Mouse (Mus musculus) erythroblast, embryonic 14.5 days (primary cell): ENCODE measurements around the gene Adamts1. TPM values are rescaled to one million over a fixed set of nuclear protein-coding genes. Genes with fewer than 3 reads are reported as not detected.

ENCODE experiments used
- H3K27me3 ChIP-seq: 2 replicates; pipeline ENCODE4 v1.6.1; 2012; ENCODE audit warnings: inconsistent platforms; ENCODE audit not compliant: control insufficient read depth
- H3K36me3 ChIP-seq: 2 replicates; pipeline ENCODE4 v1.6.1; 2012; ENCODE audit warnings: mild to moderate bottlenecking, inconsistent platforms; ENCODE audit not compliant: control insufficient read depth
- H3K4me1 ChIP-seq: 2 replicates; pipeline ENCODE4 v1.6.1; 2012; ENCODE audit warnings: inconsistent platforms; ENCODE audit not compliant: control insufficient read depth
- H3K4me3 ChIP-seq: replicated peaks from 2 replicates; pipeline ENCODE3; 2012; ENCODE audit warnings: moderate library complexity, mild to moderate bottlenecking, inconsistent platforms
- H3K9me3 ChIP-seq: 2 replicates; pipeline ENCODE4 v1.6.1; 2012; ENCODE audit warnings: low read length, inconsistent platforms, mixed read lengths; ENCODE audit not compliant: control insufficient read depth
- GATA1 ChIP-seq: IDR thresholded peaks from 2 replicates; pipeline ENCODE4 v1.6.1; 2012; ENCODE audit warnings: low read length, inconsistent platforms, mixed read lengths
- TAL1 ChIP-seq: IDR thresholded peaks from 3 replicates; pipeline ENCODE4 v1.6.1; 2012; ENCODE audit warnings: low read length, inconsistent platforms, mixed read lengths
- polyA plus RNA-seq: library from polyadenylated mRNA; stranded (reverse); fragments of >175 nt; gene quantifications from 2 replicates; pipeline ENCODE4 v1.2.3, GENCODE M21; 2012

The Adamts1 gene
- polyA plus RNA-seq, 1 experiment = not detected

GRCm38 (mm10) chr16:85801971-85802811 lies 722 bp downstream of the Adamts1 start:
- H3K4me1 ChIP-seq = no peaks in the 10 kb centered on the region
- no peaks in the 10 kb centered on the region; the same call in 1 of the 2 replicates for H3K36me3 ChIP-seq
- no peaks in the 10 kb centered on the region; the same call in 1 of the 2 replicates for H3K9me3 ChIP-seq
- no peak for TF ChIP-seq TAL1
- TF ChIP-seq GATA1 = no peak
- peak overlapping the region; percentile 49 for H3K4me3 ChIP-seq
- H3K27me3 ChIP-seq = peaks cover 34% of the 10 kb centered on the region

- TF ChIP-seq TAL1 (no peak), GATA1 (no peak)
- H3K4me3 ChIP-seq = peak overlapping the region; percentile 49
These were observed 1.7 kb downstream of the Adamts1 start for GRCm38 (mm10) chr16:85801252-85801651.

GRCm38 (mm10) chr16:85800691-85801090 lies 2.2 kb downstream of the Adamts1 start:
- H3K4me1 ChIP-seq = no peaks in the 10 kb centered on the region
- peak overlapping the region; percentile 7 for H3K4me3 ChIP-seq
- TF ChIP-seq TAL1 (no peak), GATA1 (no peak)
- H3K36me3 ChIP-seq = no peaks in the 10 kb centered on the region; the same call in 1 of the 2 replicates
- peaks cover 34% of the 10 kb centered on the region for H3K27me3 ChIP-seq
- no peaks in the 10 kb centered on the region; the same call in 1 of the 2 replicates for H3K9me3 ChIP-seq

More at GRCm38 (mm10) chr16:85801252-85801651, 1.7 kb downstream of the Adamts1 start:
- no peaks in the 10 kb centered on the region for H3K4me1 ChIP-seq
- H3K9me3 ChIP-seq = no peaks in the 10 kb centered on the region; the same call in 1 of the 2 replicates
- no peaks in the 10 kb centered on the region; the same call in 1 of the 2 replicates for H3K36me3 ChIP-seq
- H3K27me3 ChIP-seq = peaks cover 34% of the 10 kb centered on the region

- no peaks in the 10 kb centered on the region for H3K4me1 ChIP-seq
- no peaks in the 10 kb centered on the region; the same call in 1 of the 2 replicates for H3K9me3 ChIP-seq
- no peak for TF ChIP-seq GATA1
- TF ChIP-seq TAL1 = no peak
- H3K36me3 ChIP-seq = no peaks in the 10 kb centered on the region; the same call in 1 of the 2 replicates
- peaks cover 34% of the 10 kb centered on the region for H3K27me3 ChIP-seq
- no peak overlapping the region for H3K4me3 ChIP-seq
These were observed 2.9 kb downstream of the Adamts1 start for GRCm38 (mm10) chr16:85799971-85800370.

- Histone ChIP-seq H3K36me3 (no peaks in the 10 kb centered on the region; the same call in 1 of the 2 replicates), H3K4me3 (no peak overlapping the region), H3K9me3 (no peaks in the 10 kb centered on the region; the same call in 1 of the 2 replicates), H3K4me1 (no peaks in the 10 kb centered on the region), H3K27me3 (peaks cover 28% of the 10 kb centered on the region)
- TF ChIP-seq TAL1 (no peak), GATA1 (no peak)
These were observed 4.6 kb downstream of the Adamts1 start for GRCm38 (mm10) chr16:85798334-85798733.

GRCm38 (mm10) chr16:85797161-85797560 lies 5.8 kb downstream of the Adamts1 start:
- no peak for TF ChIP-seq GATA1
- TF ChIP-seq TAL1 = no peak
- no peaks in the 10 kb centered on the region; the same call in 1 of the 2 replicates for H3K9me3 ChIP-seq
- H3K36me3 ChIP-seq = no peaks in the 10 kb centered on the region; the same call in 1 of the 2 replicates
- H3K27me3 ChIP-seq = peaks cover 16% of the 10 kb centered on the region
- H3K4me1 ChIP-seq = no peaks in the 10 kb centered on the region
- H3K4me3 ChIP-seq = no peak overlapping the region

GRCm38 (mm10) chr16:85795731-85796130 lies 7.2 kb downstream of the Adamts1 start:
- no peaks in the 10 kb centered on the region; the same call in 1 of the 2 replicates for H3K9me3 ChIP-seq
- peaks cover 2% of the 10 kb centered on the region for H3K27me3 ChIP-seq
- no peaks in the 10 kb centered on the region for H3K4me1 ChIP-seq
- no peak overlapping the region for H3K4me3 ChIP-seq
- TF ChIP-seq GATA1 (no peak), TAL1 (no peak)
- H3K36me3 ChIP-seq = no peaks in the 10 kb centered on the region; the same call in 1 of the 2 replicates

GRCm38 (mm10) chr16:85793166-85793830 lies 9.6 kb downstream of the Adamts1 start:
- no peaks in the 10 kb centered on the region for H3K27me3 ChIP-seq
- TF ChIP-seq TAL1 (no peak), GATA1 (no peak)
- no peaks in the 10 kb centered on the region for H3K4me1 ChIP-seq
- no peaks in the 10 kb centered on the region; the same call in 1 of the 2 replicates for H3K9me3 ChIP-seq
- no peaks in the 10 kb centered on the region; the same call in 1 of the 2 replicates for H3K36me3 ChIP-seq
- H3K4me3 ChIP-seq = no peak overlapping the region

- no peaks in the 10 kb centered on the region for H3K27me3 ChIP-seq
- no peak for TF ChIP-seq TAL1
- no peaks in the 10 kb centered on the region for H3K36me3 ChIP-seq
- H3K4me3 ChIP-seq = no peak overlapping the region
- H3K9me3 ChIP-seq = no peaks in the 10 kb centered on the region
- no peaks in the 10 kb centered on the region for H3K4me1 ChIP-seq
These were observed 21.8 kb downstream of the Adamts1 start for GRCm38 (mm10) chr16:85781076-85781475.
